Mouse (Mus musculus) intestine, embryonic 14.5 days (tissue): ENCODE measurements around the gene Kri1. TPM values are rescaled to one million over a fixed set of nuclear protein-coding genes. Genes with fewer than 3 reads are reported as not detected.
"Not testable (repeated sequence)": the region's sequence is repeated elsewhere in the genome, so short reads cannot be mapped to it uniquely, and the experiment has no call there.

ENCODE experiments used
- ATAC-seq: fragments of 200-750 bp; cut with Nextera tagmentation; replicated peaks from 2 replicates; pipeline ENCODE4 v1.8.0; 2017; ENCODE audit warnings: low read depth, moderate number of reproducible peaks, moderate TSS enrichment, moderate library complexity; ENCODE audit not compliant: low FRiP score, low TSS enrichment
- DNase-seq: peaks from one replicate; pipeline ENCODE4 v3.0.0-alpha.2; 2018; ENCODE audit warnings: low spot score
- H3K27ac ChIP-seq: fragments of 300-500 bp; sonication (generic); 2 replicates; pipeline ENCODE4 v1.5.1; 2014; ENCODE audit warnings: low read depth, mild to moderate bottlenecking, control low read depth
- H3K27me3 ChIP-seq: fragments of 300-500 bp; sonication (generic); replicated peaks from 2 replicates; pipeline ENCODE4 v1.6.1; 2014; ENCODE audit warnings: low read length, control low read depth; ENCODE audit not compliant: control insufficient read depth, insufficient read depth
- H3K36me3 ChIP-seq: fragments of 300-500 bp; sonication (generic); 2 replicates; pipeline ENCODE4 v1.6.1; 2014; ENCODE audit warnings: low read length, control low read depth; ENCODE audit not compliant: control insufficient read depth, insufficient read depth
- H3K4me1 ChIP-seq: fragments of 300-500 bp; sonication (generic); replicated peaks from 2 replicates; pipeline ENCODE4 v1.6.1; 2014; ENCODE audit warnings: low read length, control low read depth, mixed read lengths; ENCODE audit not compliant: control insufficient read depth, insufficient read depth
- H3K4me2 ChIP-seq: fragments of 300-500 bp; sonication (generic); 2 replicates; pipeline ENCODE4 v1.6.1; 2014; ENCODE audit warnings: low read length
- H3K4me3 ChIP-seq: fragments of 300-500 bp; sonication (generic); 2 replicates; pipeline ENCODE4 v1.5.1; 2014; ENCODE audit warnings: low read depth, low read length, control low read depth, mixed read lengths
- H3K9ac ChIP-seq: fragments of 300-500 bp; sonication (generic); 2 replicates; pipeline ENCODE4 v1.6.1; 2014; ENCODE audit warnings: mild to moderate bottlenecking, low read length
- H3K9me3 ChIP-seq: fragments of 300-500 bp; sonication (generic); 2 replicates; pipeline ENCODE4 v1.6.1; 2016; ENCODE audit warnings: low read length, control low read depth; ENCODE audit not compliant: control insufficient read depth
- WGBS: fragments of 180-500 bp; shearing (Covaris S2); extraction: QIAGEN DNeasy Blood & Tissue Kit; methylation state at CpG from one replicate; pipeline ENCODE4 v1.1.7; 2014; 5-methylcytosine and 5-hydroxymethylcytosine counted together
- polyA plus RNA-seq: library from polyadenylated mRNA; unstranded; fragments of >200 nt; fragmentation: Nextera tagmentation; extraction: Ambion mirVana; gene quantifications from 2 replicates; pipeline ENCODE4 v1.2.1, GENCODE M21; 2014

Gene Kri1
- polyA plus RNA-seq, 1 experiment from 2014 or later = 12.8 TPM

- Histone ChIP-seq H3K4me1 (peaks cover 9% of the 10 kb centered on the region; the same call in 1 of the 2 replicates), H3K4me2 (peak within 1 kb of the TSS; percentile 82), H3K36me3 (peaks cover 32% of the 10 kb centered on the region), H3K27me3 (no peaks in the 10 kb centered on the region), H3K9me3 (no peaks in the 10 kb centered on the region), H3K27ac (peak within 1 kb of the TSS; percentile 44), H3K4me3 (peak within 1 kb of the TSS; percentile 95), H3K9ac (peak within 1 kb of the TSS; percentile 87)
- WGBS = under 1% methylated on average over 49 of the region's 49 CpGs
- ATAC-seq (peak; percentile 95), DNase-seq (peak; percentile 94)
Measured at GRCm38 (mm10) chr9:21265000-21265561, 22.7 kb downstream of the Kri1 start, which contains the start of gene Atg4d. Atg4d (plus strand) TSS chr9:21265293.

- 19% methylated on average over 17 of the region's 17 CpGs for WGBS
- H3K9ac ChIP-seq = peak overlapping the region; percentile 27; the same call in 1 of the 2 replicates
- no peaks in the 10 kb centered on the region for H3K27me3 ChIP-seq
- ATAC-seq (peak; percentile 30), DNase-seq (no peak)
- H3K9me3 ChIP-seq = no peaks in the 10 kb centered on the region
- peak overlapping the region; percentile 82 for H3K4me2 ChIP-seq
- peaks cover 25% of the 10 kb centered on the region for H3K36me3 ChIP-seq
- H3K4me1 ChIP-seq = peaks cover 9% of the 10 kb centered on the region; the same call in 1 of the 2 replicates
- peak overlapping the region; percentile 95 for H3K4me3 ChIP-seq
- peak overlapping the region; percentile 44 for H3K27ac ChIP-seq
Measured at GRCm38 (mm10) chr9:21264272-21264999, 23.3 kb downstream of the Kri1 start.

- Histone ChIP-seq H3K27me3 (no peaks in the 10 kb centered on the region), H3K27ac (no peak overlapping the region), H3K9me3 (no peaks in the 10 kb centered on the region), H3K4me3 (no peak overlapping the region), H3K4me1 (peaks cover 9% of the 10 kb centered on the region; the same call in 1 of the 2 replicates), H3K9ac (no peak overlapping the region), H3K36me3 (0 out of 2 replicates have a peak, but pooled peaks cover 2% of the 10 kb centered on the region), H3K4me2 (no peak overlapping the region)
- 68% methylated on average over 2 of the region's 2 CpGs for WGBS
- no peak for DNase-seq
- no peak for ATAC-seq
Measured at GRCm38 (mm10) chr9:21261831-21262230, 25.9 kb downstream of the Kri1 start.

GRCm38 (mm10) chr9:21260491-21261040, 27.2 kb downstream of the Kri1 start:
- Histone ChIP-seq H3K27ac (no peak overlapping the region), H3K36me3 (no peaks in the 10 kb centered on the region), H3K4me3 (no peak overlapping the region), H3K4me2 (no peak overlapping the region), H3K4me1 (no peaks in the 10 kb centered on the region; the same call in 1 of the 2 replicates), H3K27me3 (no peaks in the 10 kb centered on the region), H3K9me3 (no peaks in the 10 kb centered on the region), H3K9ac (no peak overlapping the region)
- ATAC-seq (no peak), DNase-seq (no peak)
- 74% methylated on average over 6 of the region's 6 CpGs for WGBS

GRCm38 (mm10) chr9:21256349-21256748, 31.4 kb downstream of the Kri1 start:
- peaks cover 14% of the 10 kb centered on the region for H3K27me3 ChIP-seq
- not testable (repeated sequence) for H3K4me1 ChIP-seq, H3K36me3 ChIP-seq, H3K9ac ChIP-seq, ATAC-seq, H3K27ac ChIP-seq, H3K9me3 ChIP-seq, H3K4me2 ChIP-seq, H3K4me3 ChIP-seq, DNase-seq
- WGBS = 81% methylated on average over 4 of the region's 4 CpGs

GRCm38 (mm10) chr9:21254690-21255089, 33.1 kb downstream of the Kri1 start:
- no peaks in the 10 kb centered on the region; the same call in 1 of the 2 replicates for H3K4me1 ChIP-seq

GRCm38 (mm10) chr9:21251116-21251735, 36.5 kb downstream of the Kri1 start:
- no peak for ATAC-seq
- H3K27ac ChIP-seq = no peak overlapping the region
- peaks cover 61% of the 10 kb centered on the region for H3K27me3 ChIP-seq

More at GRCm38 (mm10) chr9:21254690-21255089, 33.1 kb downstream of the Kri1 start:
- no peaks in the 10 kb centered on the region for H3K9me3 ChIP-seq
- no peak overlapping the region for H3K9ac ChIP-seq
- ATAC-seq = no peak
- peaks cover 31% of the 10 kb centered on the region for H3K27me3 ChIP-seq
- no peak for DNase-seq
- no peaks in the 10 kb centered on the region for H3K36me3 ChIP-seq
- no peak overlapping the region for H3K27ac ChIP-seq
- H3K4me2 ChIP-seq = no peak overlapping the region
- H3K4me3 ChIP-seq = no peak overlapping the region

GRCm38 (mm10) chr9:21250509-21250908, 37.3 kb downstream of the Kri1 start:
- DNase-seq (no peak), ATAC-seq (no peak)
- no peak overlapping the region for H3K9ac ChIP-seq
- peaks cover 68% of the 10 kb centered on the region for H3K27me3 ChIP-seq
- 51% methylated on average over 2 of the region's 2 CpGs for WGBS
- no peak overlapping the region for H3K4me2 ChIP-seq
- no peaks in the 10 kb centered on the region for H3K36me3 ChIP-seq
- no peak overlapping the region for H3K4me3 ChIP-seq
- no peak overlapping the region for H3K27ac ChIP-seq
- peaks cover 2% of the 10 kb centered on the region; the same call in 1 of the 2 replicates for H3K4me1 ChIP-seq
- no peaks in the 10 kb centered on the region for H3K9me3 ChIP-seq

More at GRCm38 (mm10) chr9:21251116-21251735, 36.5 kb downstream of the Kri1 start:
- Histone ChIP-seq H3K9ac (no peak overlapping the region), H3K36me3 (no peaks in the 10 kb centered on the region), H3K9me3 (no peaks in the 10 kb centered on the region), H3K4me2 (no peak overlapping the region), H3K4me1 (peaks cover 2% of the 10 kb centered on the region; the same call in 1 of the 2 replicates), H3K4me3 (no peak overlapping the region)
- WGBS = 55% methylated on average over 13 of the region's 13 CpGs
- DNase-seq = no peak
